Mouse (Mus musculus): ENCODE data around the gene Olfr51. TPM values are rescaled to one million over a fixed set of nuclear protein-coding genes. Genes with fewer than 3 reads are reported as not detected.
"Not testable (repeated sequence)": the region's sequence is repeated elsewhere in the genome, so short reads cannot be mapped to it uniquely, and the experiment has no call there.

The Olfr51 gene
- polyA plus RNA-seq (2015; fragmentation: Nextera tagmentation; extraction: Ambion mirVana) = not detected in 2 replicates

- ATAC-seq (ENCODE audit: insufficient read depth, low FRiP score, low read depth) = no peak
- no peaks in the 10 kb centered on the region for H3K4me1 ChIP-seq
- H3K4me2 ChIP-seq = no peak within 1 kb of the TSS
- H3K9me3 ChIP-seq = no peaks in the 10 kb centered on the region
- no peak within 1 kb of the TSS for H3K4me3 ChIP-seq (replicated peaks)
- H3K27me3 ChIP-seq (replicated peaks) = no peaks in the 10 kb centered on the region
- no peak within 1 kb of the TSS for H3K27ac ChIP-seq
- H3K9ac ChIP-seq = no peak within 1 kb of the TSS
- H3K36me3 ChIP-seq = no peaks in the 10 kb centered on the region
- WGBS = 55% methylated on average over 5 of the region's 5 CpGs
These were observed at the start of gene Olfr51 for GRCm38 (mm10) chr11:51003296-51003695. Gene Olfr51, plus strand, starts transcription at chr11:51003596.

DNA sequence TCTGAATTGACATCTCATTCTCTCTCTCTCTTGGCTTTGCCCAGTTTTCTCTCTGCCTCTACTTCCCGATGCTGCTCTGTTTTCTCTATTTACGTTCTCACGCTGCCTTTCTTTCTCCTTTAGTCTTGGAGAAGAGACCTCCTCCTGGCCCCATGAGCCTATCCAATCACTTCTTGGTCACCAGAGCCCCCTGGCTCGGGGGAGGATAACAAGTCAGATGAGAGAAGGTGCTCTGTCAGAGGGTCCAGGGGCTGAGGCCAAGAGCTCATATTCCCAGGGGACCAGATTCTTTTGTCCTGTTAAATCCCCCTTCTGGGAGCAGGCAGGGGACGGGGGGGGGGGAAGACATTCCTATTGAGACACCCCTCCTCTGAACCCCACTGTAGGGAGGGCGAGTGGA lies 49.7 kb upstream of the Olfr51 start, which contains the start of gene Prop1:
Gene Prop1, minus strand, starts transcription at position 101 of the 400 bp plus-strand sequence.
- H3K4me2 ChIP-seq = no peak within 1 kb of the TSS

DNA sequence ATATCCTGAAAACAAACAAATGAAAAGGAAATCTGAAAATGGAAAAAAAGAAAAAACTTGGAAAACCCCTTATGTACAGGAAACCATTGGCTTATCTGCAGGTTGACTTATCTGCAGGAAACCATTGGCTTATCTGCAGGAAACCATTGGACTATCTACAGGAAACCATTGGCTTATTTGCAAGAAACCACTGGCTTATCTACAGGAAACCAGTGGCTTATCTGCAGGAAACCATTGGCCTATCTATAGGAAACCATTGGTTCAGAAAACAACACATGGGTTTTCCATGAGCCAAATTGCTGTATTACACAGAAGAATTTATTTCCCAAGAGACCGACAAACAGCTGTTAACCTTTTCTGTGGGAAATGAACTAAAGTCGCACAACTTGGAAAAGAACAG lies 38.5 kb upstream of the Olfr51 start:
- Histone ChIP-seq H3K27ac (no peak overlapping the region), H3K27me3 (replicated peaks) (no peaks in the 10 kb centered on the region), H3K36me3 (no peaks in the 10 kb centered on the region), H3K4me2 (no peak overlapping the region), H3K4me1 (no peaks in the 10 kb centered on the region), H3K9ac (no peak overlapping the region), H3K4me3 (replicated peaks) (no peak overlapping the region), H3K9me3 (no peaks in the 10 kb centered on the region)
- ATAC-seq (ENCODE audit: insufficient read depth, low FRiP score, low read depth) = no peak
- 84% methylated on average over 2 of the region's 2 CpGs for WGBS

More for the DNA sequence above, 49.7 kb upstream of the Olfr51 start, which contains the start of gene Prop1:
- no peak within 1 kb of the TSS for H3K4me3 ChIP-seq (replicated peaks)
- ATAC-seq (ENCODE audit: insufficient read depth, low FRiP score, low read depth) = no peak
- no peaks in the 10 kb centered on the region for H3K27me3 ChIP-seq (replicated peaks)
- WGBS = 65% methylated on average over 6 of the region's 6 CpGs
- no peak within 1 kb of the TSS for H3K27ac ChIP-seq
- no peaks in the 10 kb centered on the region for H3K4me1 ChIP-seq
- H3K9me3 ChIP-seq = no peaks in the 10 kb centered on the region
- H3K36me3 ChIP-seq = no peaks in the 10 kb centered on the region
- H3K9ac ChIP-seq = no peak within 1 kb of the TSS

DNA sequence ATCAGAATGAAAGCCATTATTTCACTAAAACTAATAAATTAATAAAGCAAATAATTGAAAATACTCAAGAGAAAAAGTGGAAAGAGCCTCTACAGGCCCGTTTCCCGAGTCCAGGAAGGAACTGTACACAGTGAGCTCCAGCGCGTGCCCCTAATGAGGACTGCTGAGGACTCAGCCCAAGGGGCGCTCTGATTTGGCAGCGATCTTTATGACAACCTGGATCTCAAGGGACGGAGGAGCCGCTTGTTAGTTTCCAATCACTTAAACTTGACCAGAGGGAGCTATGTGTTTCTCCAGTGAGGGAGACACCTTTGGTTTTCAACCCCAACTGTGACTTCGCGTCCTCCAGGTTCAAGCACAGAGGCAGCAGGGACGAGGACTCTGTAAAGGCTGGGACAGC lies 37.2 kb upstream of the Olfr51 start, which contains the start of gene Olfr1378:
Gene Olfr1378, plus strand, starts transcription at position 301 of the 400 bp plus-strand sequence.
- H3K27me3 ChIP-seq (replicated peaks) = no peaks in the 10 kb centered on the region
- no peaks in the 10 kb centered on the region for H3K36me3 ChIP-seq
- ATAC-seq (ENCODE audit: insufficient read depth, low FRiP score, low read depth) = no peak
- 84% methylated on average over 11 of the region's 11 CpGs for WGBS
- no peaks in the 10 kb centered on the region for H3K4me1 ChIP-seq
- H3K9me3 ChIP-seq = no peaks in the 10 kb centered on the region
- no peak within 1 kb of the TSS for H3K27ac ChIP-seq
- no peak within 1 kb of the TSS for H3K9ac ChIP-seq
- H3K4me2 ChIP-seq = no peak within 1 kb of the TSS
- H3K4me3 ChIP-seq (replicated peaks) = no peak within 1 kb of the TSS

GRCm38 (mm10) chr11:50977216-50977615 lies 26.2 kb upstream of the Olfr51 start:
- Histone ChIP-seq H3K4me3 (replicated peaks) (no peak overlapping the region), H3K27me3 (replicated peaks) (no peaks in the 10 kb centered on the region), H3K9me3 (no peaks in the 10 kb centered on the region), H3K9ac (no peak overlapping the region), H3K36me3 (no peaks in the 10 kb centered on the region), H3K4me1 (no peaks in the 10 kb centered on the region), H3K4me2 (no peak overlapping the region), H3K27ac (no peak overlapping the region)
- 70% methylated on average over 4 of the region's 4 CpGs for WGBS
- no peak for ATAC-seq (ENCODE audit: insufficient read depth, low FRiP score, low read depth)

DNA sequence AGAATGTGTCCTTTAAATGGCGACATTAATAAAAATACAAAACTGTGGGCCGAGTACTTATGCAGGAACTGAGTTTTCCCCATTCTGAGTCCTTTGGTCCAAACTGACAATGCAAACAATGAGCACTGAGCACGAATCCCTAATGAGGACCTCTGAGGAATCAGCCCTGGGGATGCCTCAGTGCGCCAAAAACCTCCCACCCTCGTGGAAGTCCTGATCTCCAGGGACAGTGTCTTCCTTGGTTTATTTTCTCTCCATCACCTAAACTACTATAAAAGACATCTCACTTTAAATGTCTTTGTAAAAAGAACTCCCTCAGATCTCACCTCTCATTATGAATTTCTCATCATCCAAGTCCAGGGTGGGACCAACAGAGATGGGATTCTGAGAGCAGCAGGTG lies 21.7 kb upstream of the Olfr51 start, which contains the start of gene Olfr1377:
Gene Olfr1377, plus strand, starts transcription at position 301 of the 400 bp plus-strand sequence.
- no peak for ATAC-seq (ENCODE audit: insufficient read depth, low FRiP score, low read depth)
- H3K27ac ChIP-seq = no peak within 1 kb of the TSS
- H3K9ac ChIP-seq = no peak within 1 kb of the TSS
- H3K9me3 ChIP-seq = no peaks in the 10 kb centered on the region
- no peak within 1 kb of the TSS for H3K4me3 ChIP-seq (replicated peaks)
- 70% methylated on average over 5 of the region's 5 CpGs for WGBS
- H3K27me3 ChIP-seq (replicated peaks) = no peaks in the 10 kb centered on the region
- no peak within 1 kb of the TSS for H3K4me2 ChIP-seq
- no peaks in the 10 kb centered on the region for H3K4me1 ChIP-seq
- no peaks in the 10 kb centered on the region for H3K36me3 ChIP-seq

DNA sequence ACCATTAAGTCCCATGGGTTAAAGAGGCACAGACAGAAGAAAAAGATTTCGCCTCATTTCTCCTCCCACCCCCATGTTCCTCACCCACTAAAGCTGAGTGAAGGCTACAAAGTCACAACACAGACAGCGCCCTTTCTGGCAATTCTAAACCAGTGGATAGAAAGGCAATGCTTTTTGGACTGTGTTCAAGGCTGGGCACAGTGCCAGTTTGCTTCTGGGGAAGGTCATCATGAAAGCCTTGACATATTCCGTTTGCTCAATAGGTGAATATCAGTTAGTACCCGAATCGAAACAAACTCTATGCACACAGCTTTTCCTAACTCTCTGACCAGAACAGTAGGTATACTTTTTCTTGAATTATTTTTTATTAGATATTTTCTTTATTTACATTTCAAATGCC lies 8.4 kb downstream of the Olfr51 start:
- Histone ChIP-seq H3K4me1 (no peaks in the 10 kb centered on the region), H3K9ac (no peak overlapping the region), H3K4me3 (replicated peaks) (no peak overlapping the region), H3K9me3 (no peaks in the 10 kb centered on the region), H3K4me2 (no peak overlapping the region), H3K27me3 (replicated peaks) (no peaks in the 10 kb centered on the region), H3K27ac (no peak overlapping the region), H3K36me3 (no peaks in the 10 kb centered on the region)
- peak; percentile 4; the same call in 1 of the 2 replicates for ATAC-seq (ENCODE audit: insufficient read depth, low FRiP score, low read depth)
- 47% methylated on average over 5 of the region's 5 CpGs for WGBS

DNA sequence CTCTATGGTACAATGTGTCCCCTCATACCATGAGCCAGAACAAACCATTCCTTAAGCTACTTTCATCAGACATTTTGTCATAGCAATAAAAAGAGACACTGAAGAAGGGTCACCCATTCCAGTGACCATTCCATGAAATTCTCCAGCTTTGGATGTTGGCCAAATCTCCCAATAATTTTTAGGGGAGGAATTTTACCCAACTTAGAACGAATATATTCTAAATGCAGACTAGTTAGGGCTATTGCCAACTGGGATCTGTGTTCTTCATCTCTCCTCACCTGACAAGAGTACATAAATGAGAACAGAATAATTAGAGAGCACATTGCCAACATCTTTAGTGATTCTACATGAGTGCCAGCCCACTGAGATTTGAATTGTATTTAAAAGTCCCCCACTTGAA lies 10.5 kb downstream of the Olfr51 start, which contains the start of gene Olfr54:
Gene Olfr54, plus strand, starts transcription at position 301 of the 400 bp plus-strand sequence.
- no peak within 1 kb of the TSS for H3K4me3 ChIP-seq (replicated peaks)
- no peak within 1 kb of the TSS for H3K4me2 ChIP-seq
- H3K27ac ChIP-seq = no peak within 1 kb of the TSS
- WGBS = 56% methylated on average over 1 of the region's 1 CpGs
- ATAC-seq (ENCODE audit: insufficient read depth, low FRiP score, low read depth) = no peak
- H3K9me3 ChIP-seq = no peaks in the 10 kb centered on the region
- no peaks in the 10 kb centered on the region for H3K36me3 ChIP-seq
- H3K4me1 ChIP-seq = no peaks in the 10 kb centered on the region
- no peaks in the 10 kb centered on the region for H3K27me3 ChIP-seq (replicated peaks)
- no peak within 1 kb of the TSS for H3K9ac ChIP-seq

GRCm38 (mm10) chr11:51016341-51016740 lies 12.9 kb downstream of the Olfr51 start:
- Histone ChIP-seq H3K4me2 (no peak overlapping the region), H3K9me3 (no peaks in the 10 kb centered on the region), H3K36me3 (no peaks in the 10 kb centered on the region), H3K27ac (no peak overlapping the region), H3K4me1 (no peaks in the 10 kb centered on the region), H3K4me3 (replicated peaks) (no peak overlapping the region), H3K9ac (no peak overlapping the region), H3K27me3 (replicated peaks) (no peaks in the 10 kb centered on the region)
- 49% methylated on average over 2 of the region's 2 CpGs for WGBS
- ATAC-seq (ENCODE audit: insufficient read depth, low FRiP score, low read depth) = no peak; the same call in 1 of the 2 replicates

DNA sequence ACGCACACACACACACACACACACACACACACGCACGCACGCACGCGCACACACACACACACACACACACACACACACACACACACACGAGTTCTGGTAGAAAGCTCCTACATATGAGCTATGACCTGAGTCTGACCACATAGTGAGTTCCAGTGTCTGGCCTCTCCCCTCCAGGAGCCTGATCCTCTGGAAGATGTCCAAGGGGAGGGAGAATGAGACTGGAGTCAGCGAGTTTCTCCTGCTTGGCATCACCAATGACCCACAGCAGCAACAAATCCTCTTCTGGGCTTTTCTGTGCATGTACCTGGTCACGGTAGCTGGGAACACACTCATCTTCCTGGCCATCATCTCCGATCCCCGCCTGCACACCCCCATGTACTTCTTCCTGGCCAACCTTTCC lies 23.4 kb downstream of the Olfr51 start:
- not testable (repeated sequence) for H3K4me2 ChIP-seq; ATAC-seq (ENCODE audit: insufficient read depth, low FRiP score, low read depth); H3K27ac ChIP-seq; H3K27me3 ChIP-seq (replicated peaks); H3K9ac ChIP-seq; H3K4me1 ChIP-seq; H3K4me3 ChIP-seq (replicated peaks); H3K36me3 ChIP-seq; H3K9me3 ChIP-seq
- 91% methylated on average over 11 of the region's 11 CpGs for WGBS

DNA sequence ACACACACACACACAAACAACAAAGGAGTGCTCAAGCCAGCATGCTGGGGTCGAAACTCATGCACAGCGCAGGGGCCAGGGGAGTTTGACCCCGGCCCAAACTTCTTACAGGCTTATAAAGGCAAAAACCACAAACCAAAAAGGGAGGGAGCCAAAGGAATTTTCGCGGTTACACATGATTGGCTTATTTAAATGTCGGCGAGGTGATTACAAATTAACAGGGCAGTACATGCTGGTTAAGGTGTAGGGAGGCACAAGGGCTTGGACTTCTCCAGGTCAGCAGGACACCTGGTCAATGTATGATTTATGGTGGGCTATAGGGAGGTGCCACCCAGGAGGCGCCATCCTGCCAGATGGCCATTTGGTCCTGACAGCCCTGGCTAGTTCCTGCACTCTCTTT lies 26.0 kb downstream of the Olfr51 start:
- not testable (repeated sequence) for H3K27me3 ChIP-seq (replicated peaks); H3K9me3 ChIP-seq; H3K9ac ChIP-seq; H3K4me3 ChIP-seq (replicated peaks); H3K4me2 ChIP-seq; H3K4me1 ChIP-seq; ATAC-seq (ENCODE audit: insufficient read depth, low FRiP score, low read depth); H3K27ac ChIP-seq; H3K36me3 ChIP-seq
- 73% methylated on average over 8 of the region's 8 CpGs for WGBS

DNA sequence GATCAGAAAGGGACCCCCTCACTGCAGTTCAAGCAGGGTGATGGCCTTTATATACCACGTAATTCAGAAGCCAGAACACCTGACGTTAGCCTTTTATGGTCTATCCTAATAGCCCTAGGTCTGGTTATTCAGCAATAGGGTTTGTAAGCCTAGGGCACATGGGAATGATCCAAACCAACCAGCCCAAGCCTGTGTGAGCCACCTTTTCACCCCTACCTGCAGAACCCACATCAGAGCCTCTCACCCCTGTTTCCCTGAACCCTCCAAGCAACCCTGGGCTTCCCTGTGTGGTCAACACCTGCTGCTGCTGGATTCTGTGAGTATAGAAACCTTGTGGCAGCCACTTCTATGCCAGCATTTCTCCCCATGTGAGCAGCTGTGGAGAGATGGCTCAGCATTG lies 26.8 kb downstream of the Olfr51 start:
- no peak overlapping the region for H3K4me2 ChIP-seq
- no peaks in the 10 kb centered on the region for H3K4me1 ChIP-seq
- no peak overlapping the region for H3K27ac ChIP-seq
- WGBS = 88% methylated on average over 2 of the region's 2 CpGs
- no peaks in the 10 kb centered on the region for H3K9me3 ChIP-seq
- no peaks in the 10 kb centered on the region for H3K27me3 ChIP-seq (replicated peaks)
- H3K9ac ChIP-seq = no peak overlapping the region
- no peak for ATAC-seq (ENCODE audit: insufficient read depth, low FRiP score, low read depth)
- no peak overlapping the region for H3K4me3 ChIP-seq (replicated peaks)
- no peaks in the 10 kb centered on the region for H3K36me3 ChIP-seq

DNA sequence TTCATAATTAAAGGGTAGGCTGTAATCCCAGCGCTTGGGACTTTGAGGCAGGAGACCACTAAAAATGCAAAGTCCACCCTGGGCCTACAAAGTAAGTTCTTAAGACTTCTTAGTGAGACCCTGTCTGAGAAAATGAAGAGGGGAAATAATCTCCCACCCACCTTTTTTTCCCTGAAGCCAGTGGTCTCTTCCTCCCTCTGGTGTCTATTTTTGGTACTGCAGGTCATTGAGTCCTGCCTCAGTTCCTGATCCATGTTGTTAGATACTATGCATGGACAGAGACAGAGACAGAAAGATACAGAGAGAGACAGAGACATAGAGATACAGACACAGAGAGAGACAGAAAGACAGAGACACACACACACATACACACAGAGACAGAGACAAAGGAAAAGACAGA lies 29.5 kb downstream of the Olfr51 start:
- no peak for ATAC-seq (ENCODE audit: insufficient read depth, low FRiP score, low read depth)
- Histone ChIP-seq H3K27ac (no peak overlapping the region), H3K9ac (no peak overlapping the region), H3K36me3 (no peaks in the 10 kb centered on the region), H3K4me2 (no peak overlapping the region), H3K9me3 (no peaks in the 10 kb centered on the region), H3K27me3 (replicated peaks) (no peaks in the 10 kb centered on the region), H3K4me1 (no peaks in the 10 kb centered on the region), H3K4me3 (replicated peaks) (no peak overlapping the region)
- WGBS = 19% methylated on average over 1 of the region's 1 CpGs

Data from stomach, embryonic 15.5 days (tissue).